Mouse (Mus musculus) erythroblast, adult 5-6 weeks (primary cell): ENCODE measurements around the gene S100a1. TPM values are rescaled to one million over a fixed set of nuclear protein-coding genes. Genes with fewer than 3 reads are reported as not detected.

Experiments used
- ATAC-seq: replicated peaks from 2 replicates; pipeline ENCODE4 v1.8.0; 2016; ENCODE audit warnings: moderate number of reproducible peaks, mild to moderate bottlenecking, moderate TSS enrichment, inconsistent platforms; ENCODE audit not compliant: poor library complexity, low FRiP score, severe bottlenecking
- total RNA-seq, 2 experiments: library from RNA; stranded (forward) in 1 of 2; stranded (reverse) in 1 of 2; fragments of 150-400 nt in 1 of 2; fragments of 200-764, 138-1000 nt in 1 of 2; gene quantifications; 2 replicates each; pipeline versions ENCODE4 v1.2.3 to v1.2.4; 2015 to 2017; ENCODE audit warnings: low replicate concordance in 2 of 2

The S100a1 gene
- total RNA-seq, 2 experiments from 2014 or later = 15.3 to 41.3 TPM

DNA sequence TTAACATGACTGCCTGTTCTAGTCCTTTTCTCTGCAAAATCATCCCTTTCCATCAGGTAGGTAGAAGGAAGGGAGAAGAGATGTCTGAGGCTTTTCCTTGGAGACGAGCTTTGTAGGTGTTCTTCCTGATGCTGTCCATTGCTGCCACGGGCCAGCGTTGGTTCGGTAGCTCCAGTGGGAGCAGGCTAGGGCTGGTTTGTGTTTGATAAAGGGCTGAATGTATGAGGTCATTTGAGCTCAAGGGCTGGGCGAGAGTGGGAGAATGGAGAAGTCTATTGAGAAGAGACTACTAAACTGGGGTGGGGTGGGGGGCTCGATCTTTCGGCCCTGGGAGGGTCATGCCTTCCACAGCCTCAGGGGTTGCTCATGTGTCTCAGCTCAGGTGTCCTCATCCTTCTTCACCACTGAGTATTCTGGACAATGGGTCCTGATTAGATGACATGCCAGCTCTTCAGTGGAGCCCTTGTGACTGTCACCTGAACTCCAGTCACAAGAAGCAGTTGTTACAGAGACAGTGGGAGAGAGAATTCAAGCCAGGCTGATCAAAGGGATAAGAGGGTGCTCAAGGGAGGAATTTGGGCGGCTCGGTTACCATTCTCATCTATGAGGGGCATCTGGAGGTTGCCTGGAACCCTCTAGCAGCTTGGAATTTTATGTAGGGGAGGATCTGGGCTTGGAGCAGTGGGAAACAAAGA is 1.1 kb downstream of the S100a1 start:
- ATAC-seq = no peak

- ATAC-seq = no peak
These were observed 1.9 kb downstream of the S100a1 start for GRCm38 (mm10) chr3:90512276-90512675.

DNA sequence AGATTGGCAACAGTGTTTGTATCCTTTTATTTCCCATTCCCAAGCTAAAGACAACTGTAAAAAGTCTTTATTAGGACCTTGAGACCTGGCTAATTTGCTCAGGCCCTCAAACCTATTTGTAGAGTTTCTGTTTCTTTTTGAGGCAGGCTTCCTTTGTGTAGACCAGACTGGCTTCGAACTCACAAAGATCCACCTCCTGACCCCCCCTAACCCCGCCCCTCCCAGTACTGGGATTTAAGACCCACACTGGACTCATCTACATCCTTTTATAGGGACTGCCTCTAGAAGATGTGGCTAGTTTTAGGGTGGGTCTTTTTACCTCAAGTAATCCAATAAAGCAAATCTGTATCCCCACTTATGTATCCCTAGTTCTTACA is 4.5 kb downstream of the S100a1 start:
- peak; percentile 11 for ATAC-seq

DNA sequence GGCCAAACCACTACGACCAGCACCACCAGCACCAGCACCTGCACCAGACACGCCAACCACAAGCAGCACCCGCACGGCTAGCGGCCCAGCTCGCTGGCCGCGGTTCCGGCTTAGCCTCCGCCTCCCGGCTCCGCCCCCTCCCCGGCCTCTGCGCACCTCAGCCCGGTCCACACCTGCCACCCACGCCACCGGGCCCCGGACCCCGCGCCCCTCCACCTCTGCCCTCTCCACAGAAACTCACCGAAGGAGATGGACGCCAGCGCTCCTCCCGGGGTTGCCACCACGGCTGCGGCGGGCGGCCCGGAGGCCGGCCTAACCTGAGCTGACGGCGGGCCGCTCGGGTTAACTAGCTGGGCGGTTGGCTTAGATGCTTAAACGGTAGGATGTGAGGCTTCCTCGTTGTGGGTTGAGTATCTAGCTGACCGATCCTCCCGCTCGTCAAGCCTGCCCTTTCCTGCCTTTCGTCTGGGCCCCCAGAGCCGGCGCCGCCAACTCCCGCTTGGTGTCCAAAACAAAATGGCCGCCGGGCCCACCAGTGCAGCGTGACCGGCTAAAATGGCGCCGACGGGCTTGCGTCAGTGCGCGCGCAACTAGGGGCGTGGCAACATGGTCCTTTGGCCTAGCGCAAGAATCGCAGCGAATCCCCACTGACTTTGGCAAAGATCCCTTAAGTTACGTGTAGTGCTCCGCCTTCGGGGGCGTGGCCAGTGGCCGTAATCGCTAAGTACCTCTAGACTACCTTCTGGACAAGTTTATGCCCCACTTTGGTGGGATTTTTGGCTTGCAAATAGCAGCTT is 5.0 kb downstream of the S100a1 start, which contains the start of gene Chtop:
TSS of gene Chtop (minus strand) at position 549 of the 797 bp plus-strand sequence.
- ATAC-seq = peak; percentile 89

- ATAC-seq = no peak; the same call in 1 of the 2 replicates
These were observed 5.8 kb downstream of the S100a1 start for GRCm38 (mm10) chr3:90508287-90508949.

GRCm38 (mm10) chr3:90506362-90506761 is 7.8 kb downstream of the S100a1 start:
- ATAC-seq = no peak

- no peak for ATAC-seq
These were observed 9.0 kb downstream of the S100a1 start for GRCm38 (mm10) chr3:90505216-90505615.

GRCm38 (mm10) chr3:90503444-90503843 is 10.7 kb downstream of the S100a1 start:
- ATAC-seq = no peak

DNA sequence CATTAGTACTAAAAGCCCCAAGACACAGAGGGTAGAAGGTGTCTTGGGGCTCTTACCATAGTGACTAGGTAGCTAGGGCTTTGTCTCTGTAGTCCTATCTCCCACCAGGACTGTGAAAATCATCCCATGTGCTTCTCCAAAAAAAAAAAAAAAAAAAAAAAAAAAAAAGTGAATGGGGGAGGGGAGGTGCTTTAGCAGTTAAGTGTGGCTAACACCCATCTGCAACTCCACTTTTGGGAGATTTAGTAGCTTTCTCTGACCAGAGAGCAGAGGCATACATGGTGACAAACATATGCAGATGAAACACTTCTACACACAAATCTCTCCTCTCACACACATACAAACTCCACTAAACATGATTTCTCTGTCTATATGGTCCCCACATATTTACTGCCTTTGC is 16.6 kb downstream of the S100a1 start:
- no peak for ATAC-seq

DNA sequence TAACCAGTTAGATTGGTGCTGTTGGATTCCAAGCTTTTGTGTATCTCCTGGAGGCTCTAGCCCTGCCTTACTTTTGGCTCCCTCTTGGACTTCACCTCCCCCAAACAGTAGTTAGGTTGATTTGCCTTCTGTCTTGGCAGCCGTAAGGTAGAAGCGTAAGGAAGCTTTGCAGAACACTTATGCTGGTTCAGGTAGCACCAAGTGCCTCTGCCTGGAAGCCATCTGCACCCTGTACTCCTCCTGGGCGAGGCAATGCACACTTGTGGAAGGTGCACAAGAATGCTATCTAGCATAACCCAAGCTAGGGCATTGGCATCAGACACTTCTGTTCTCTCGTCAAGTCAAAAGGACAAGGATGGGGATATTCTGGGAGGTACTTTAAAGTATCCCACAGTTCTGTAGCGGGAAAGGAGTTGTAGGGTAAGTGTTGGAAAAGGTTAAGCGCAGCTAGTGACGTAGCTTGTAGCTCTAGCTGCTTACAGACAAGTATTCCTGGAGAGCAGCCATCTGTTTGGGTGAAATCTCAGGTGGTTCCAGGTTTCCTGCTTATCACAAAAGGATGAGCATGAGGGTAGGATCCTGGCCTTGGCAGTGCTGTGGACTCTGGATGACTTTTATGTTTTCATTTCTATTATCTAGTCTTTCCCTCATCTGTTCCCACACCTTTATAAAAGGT is 18.2 kb downstream of the S100a1 start:
- no peak for ATAC-seq

- no peak for ATAC-seq
These were observed 20.2 kb downstream of the S100a1 start for GRCm38 (mm10) chr3:90493831-90494540.

DNA sequence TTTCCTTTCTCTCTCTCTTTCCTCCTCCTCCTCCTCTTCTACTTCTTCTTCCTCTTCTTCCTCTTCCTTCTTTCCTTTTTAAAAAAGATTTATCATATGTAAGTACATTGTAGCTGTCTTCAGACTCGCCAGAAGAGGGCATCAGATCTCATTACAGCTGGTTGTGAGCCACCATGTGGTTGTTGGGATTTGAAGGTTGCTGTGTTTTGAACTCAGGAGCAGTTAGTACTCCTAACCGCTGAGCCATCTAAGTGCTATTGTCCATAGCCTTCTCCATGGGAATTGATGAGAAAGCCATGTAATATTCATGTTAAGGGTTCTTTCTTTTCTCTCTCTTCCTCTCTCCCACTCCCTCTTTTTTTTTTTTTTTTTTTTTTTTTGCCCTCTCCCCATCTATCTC is 22.8 kb downstream of the S100a1 start:
- ATAC-seq = peak; percentile 31

DNA sequence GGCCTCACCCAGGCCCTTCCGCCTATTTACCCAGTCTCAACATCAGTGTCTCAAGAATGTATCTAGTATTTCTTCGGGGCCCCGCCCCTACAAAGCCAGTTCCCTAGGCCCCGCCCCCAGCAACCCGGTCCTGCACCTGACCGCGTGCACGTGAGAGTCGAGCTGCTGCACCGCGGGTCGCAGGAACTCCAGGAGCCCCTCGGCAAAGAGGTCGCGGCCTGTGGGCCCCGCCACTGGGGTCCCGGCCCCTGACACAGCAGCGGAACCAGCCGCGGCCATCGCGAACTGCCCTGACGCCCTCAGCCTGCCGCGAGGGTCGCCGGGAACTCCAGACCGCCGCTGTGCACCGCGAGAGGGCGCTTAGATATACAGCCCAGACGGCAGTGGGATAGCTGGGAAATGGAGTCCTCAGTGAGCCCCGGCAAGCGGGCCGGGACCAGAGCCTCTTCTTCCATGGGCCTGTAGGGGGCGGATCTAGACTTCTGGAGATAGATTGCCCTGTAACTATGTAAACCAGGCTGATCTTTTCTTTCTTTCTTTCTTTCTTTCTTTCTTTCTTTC is 23.4 kb downstream of the S100a1 start, which contains the start of gene Snapin:
TSS of gene Snapin (minus strand) at position 338 of the 561 bp plus-strand sequence.
- peak; percentile 98 for ATAC-seq

- no peak for ATAC-seq
These were observed 25.6 kb downstream of the S100a1 start for GRCm38 (mm10) chr3:90488576-90488975.

DNA sequence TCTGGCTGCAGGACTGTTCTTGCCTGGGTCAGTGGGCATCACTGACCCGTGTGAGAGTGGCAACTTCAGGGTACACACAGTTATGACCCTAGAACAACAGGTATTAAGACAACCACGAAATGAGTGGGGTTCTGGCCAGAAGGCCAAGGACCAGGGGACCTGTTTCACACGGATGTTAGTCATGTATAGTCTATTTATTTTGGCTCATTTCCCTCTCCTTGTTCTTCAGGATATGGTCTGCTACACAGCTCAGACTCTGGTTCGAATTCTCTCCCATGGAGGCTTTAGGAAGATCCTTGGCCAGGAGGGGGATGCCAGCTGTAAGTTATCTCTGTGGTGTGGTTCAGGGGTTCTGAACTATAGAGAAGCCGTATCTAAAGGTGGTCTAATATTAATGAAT is 27.2 kb downstream of the S100a1 start:
- no peak for ATAC-seq

GRCm38 (mm10) chr3:90475831-90476611 is 38.2 kb downstream of the S100a1 start, which contains the start of gene Ilf2:
Gene Ilf2, plus strand, starts transcription at chr3:90476126.
- peak; percentile 97 for ATAC-seq

- peak; percentile 40; the same call in 1 of the 2 replicates for ATAC-seq
These were observed 38.9 kb downstream of the S100a1 start for GRCm38 (mm10) chr3:90475151-90475830.

DNA sequence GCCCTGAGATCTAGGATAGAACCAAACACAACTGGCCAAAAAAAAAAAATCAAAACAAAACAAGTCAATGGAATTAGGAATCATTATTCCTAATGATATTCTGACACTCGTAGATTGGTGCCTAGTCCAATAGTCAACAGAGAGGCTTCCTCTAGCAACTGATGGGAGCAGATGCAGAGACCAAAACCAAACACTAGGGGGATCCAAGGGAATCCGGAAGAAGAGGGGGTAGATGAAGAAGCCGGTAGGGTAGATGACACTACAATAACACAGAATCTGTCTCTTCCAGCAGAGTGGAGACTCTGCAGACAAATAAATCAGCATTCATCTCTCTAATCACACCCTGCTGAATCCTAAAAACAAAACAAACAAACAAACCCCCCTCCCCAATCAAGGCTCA is 42.0 kb downstream of the S100a1 start:
- ATAC-seq = peak; percentile 48; the same call in 1 of the 2 replicates
